Mouse (Mus musculus) forebrain, embryonic 16.5 days (tissue): ENCODE results near the gene Dnajb7. TPM values are rescaled to one million over a fixed set of nuclear protein-coding genes. Genes with fewer than 3 reads are reported as not detected.
A peak's percentile ranks its signal among the peaks of the same experiment; 100 is the strongest.

Experiments used
- ATAC-seq: fragments of 200-750 bp; cut with Nextera tagmentation; 2 replicates; pipeline ENCODE4 v1.8.0; 2017; ENCODE audit warnings: mild to moderate bottlenecking, moderate library complexity
- H3K27ac ChIP-seq: fragments of 300-500 bp; sonication (generic); 2 replicates; pipeline ENCODE4 v1.5.1; 2014; ENCODE audit warnings: low read length, control low read depth
- H3K27me3 ChIP-seq: fragments of 300-500 bp; sonication (generic); replicated peaks from 2 replicates; pipeline ENCODE4 v1.6.1; 2014; ENCODE audit warnings: low read length; ENCODE audit not compliant: control insufficient read depth, insufficient read depth
- H3K36me3 ChIP-seq: fragments of 300-500 bp; sonication (generic); 2 replicates; pipeline ENCODE4 v1.6.1; 2014; ENCODE audit not compliant: control insufficient read depth, insufficient read depth
- H3K4me1 ChIP-seq: fragments of 300-500 bp; sonication (generic); replicated peaks from 2 replicates; pipeline ENCODE4 v1.6.1; 2014; ENCODE audit warnings: low read length; ENCODE audit not compliant: control insufficient read depth, insufficient read depth
- H3K4me2 ChIP-seq: fragments of 300-500 bp; sonication (generic); 2 replicates; pipeline ENCODE4 v1.6.1; 2014; ENCODE audit warnings: mild to moderate bottlenecking, low read length, control low read depth
- H3K4me3 ChIP-seq: fragments of 300-500 bp; sonication (generic); replicated peaks from 2 replicates; pipeline ENCODE4 v1.5.1; 2014; ENCODE audit warnings: mild to moderate bottlenecking, low read length, control low read depth
- H3K9ac ChIP-seq: fragments of 300-500 bp; sonication (generic); replicated peaks from 2 replicates; pipeline ENCODE4 v1.6.1; 2014; ENCODE audit warnings: low read depth, low read length, control low read depth
- H3K9me3 ChIP-seq: fragments of 300-500 bp; sonication (generic); 2 replicates; pipeline ENCODE4 v1.6.1; 2016; ENCODE audit warnings: low read length; ENCODE audit not compliant: control insufficient read depth
- WGBS: fragments of 180-500 bp; shearing (Covaris S2); extraction: QIAGEN DNeasy Blood & Tissue Kit; methylation state at CpG from one replicate; pipeline ENCODE4 v1.1.7; 2014; 5-methylcytosine and 5-hydroxymethylcytosine counted together
- polyA plus RNA-seq: library from polyadenylated mRNA; unstranded; fragments of >200 nt; fragmentation: Nextera tagmentation; extraction: Ambion mirVana; gene quantifications from 2 replicates; pipeline ENCODE4 v1.2.1, GENCODE M21; 2015

Dnajb7 gene
- polyA plus RNA-seq, 1 experiment from 2014 or later: 2.3 TPM

GRCm38 (mm10) chr15:81374621-81375020, 33.5 kb downstream of the Dnajb7 start:
- peaks cover 29% of the 10 kb centered on the region for H3K36me3 ChIP-seq
- no peaks in the 10 kb centered on the region for H3K27me3 ChIP-seq

GRCm38 (mm10) chr15:81370356-81370755, 37.7 kb downstream of the Dnajb7 start:
- Histone ChIP-seq H3K4me2 (no peak overlapping the region), H3K4me3 (no peak overlapping the region), H3K27me3 (no peaks in the 10 kb centered on the region), H3K36me3 (peaks cover 30% of the 10 kb centered on the region), H3K4me1 (no peaks in the 10 kb centered on the region), H3K9me3 (no peaks in the 10 kb centered on the region), H3K27ac (no peak overlapping the region), H3K9ac (no peak overlapping the region)
- WGBS: 24% methylated on average over 1 of the region's 1 CpGs
- no peak for ATAC-seq

More at GRCm38 (mm10) chr15:81374621-81375020, 33.5 kb downstream of the Dnajb7 start:
- H3K4me2 ChIP-seq: no peak overlapping the region
- no peak overlapping the region for H3K4me3 ChIP-seq
- H3K27ac ChIP-seq: no peak overlapping the region
- no peak overlapping the region for H3K9ac ChIP-seq
- WGBS: 90% methylated on average over 11 of the region's 11 CpGs
- H3K4me1 ChIP-seq: no peaks in the 10 kb centered on the region
- no peak for ATAC-seq
- no peaks in the 10 kb centered on the region for H3K9me3 ChIP-seq

- ATAC-seq: no peak
- WGBS: 98% methylated on average over 1 of the region's 1 CpGs
- no peaks in the 10 kb centered on the region for H3K9me3 ChIP-seq
Measured at GRCm38 (mm10) chr15:81368601-81369000, 39.5 kb downstream of the Dnajb7 start.

GRCm38 (mm10) chr15:81366241-81366640, 41.9 kb downstream of the Dnajb7 start:
- Histone ChIP-seq H3K4me2 (no peak overlapping the region), H3K9me3 (no peaks in the 10 kb centered on the region), H3K27me3 (no peaks in the 10 kb centered on the region), H3K27ac (no peak overlapping the region), H3K36me3 (peaks cover 25% of the 10 kb centered on the region), H3K4me1 (0 out of 2 replicates have a peak, but pooled peaks cover under 1% of the 10 kb centered on the region), H3K4me3 (no peak overlapping the region), H3K9ac (no peak overlapping the region)
- no peak for ATAC-seq
- 81% methylated on average over 4 of the region's 4 CpGs for WGBS

More at GRCm38 (mm10) chr15:81368601-81369000, 39.5 kb downstream of the Dnajb7 start:
- Histone ChIP-seq H3K36me3 (peaks cover 30% of the 10 kb centered on the region), H3K4me2 (no peak overlapping the region), H3K4me1 (no peaks in the 10 kb centered on the region), H3K27ac (no peak overlapping the region), H3K9ac (no peak overlapping the region), H3K27me3 (no peaks in the 10 kb centered on the region), H3K4me3 (no peak overlapping the region)

- Histone ChIP-seq H3K9me3 (no peaks in the 10 kb centered on the region), H3K4me3 (no peak overlapping the region), H3K27me3 (no peaks in the 10 kb centered on the region), H3K4me2 (no peak overlapping the region), H3K9ac (no peak overlapping the region), H3K4me1 (0 out of 2 replicates have a peak, but pooled peaks cover 5% of the 10 kb centered on the region), H3K36me3 (peaks cover 18% of the 10 kb centered on the region), H3K27ac (no peak overlapping the region)
- WGBS: 94% methylated on average over 8 of the region's 8 CpGs
- ATAC-seq: no peak
Measured at GRCm38 (mm10) chr15:81365246-81365645, 42.9 kb downstream of the Dnajb7 start.

GRCm38 (mm10) chr15:81364271-81364670, 43.8 kb downstream of the Dnajb7 start:
- H3K4me3 ChIP-seq: no peak overlapping the region
- WGBS: 100% methylated on average over 1 of the region's 1 CpGs
- no peaks in the 10 kb centered on the region for H3K9me3 ChIP-seq
- H3K36me3 ChIP-seq: peaks cover 18% of the 10 kb centered on the region
- no peak for ATAC-seq
- H3K27me3 ChIP-seq: no peaks in the 10 kb centered on the region
- no peak overlapping the region for H3K4me2 ChIP-seq
- H3K9ac ChIP-seq: no peak overlapping the region
- H3K27ac ChIP-seq: no peak overlapping the region
- H3K4me1 ChIP-seq: peaks cover 14% of the 10 kb centered on the region

- Histone ChIP-seq H3K27me3 (no peaks in the 10 kb centered on the region), H3K4me3 (no peak overlapping the region), H3K4me2 (no peak overlapping the region), H3K9ac (no peak overlapping the region), H3K36me3 (peaks cover 15% of the 10 kb centered on the region), H3K9me3 (no peaks in the 10 kb centered on the region), H3K4me1 (peaks cover 16% of the 10 kb centered on the region), H3K27ac (no peak overlapping the region)
- WGBS: 84% methylated on average over 1 of the region's 1 CpGs
- no peak for ATAC-seq
Measured at GRCm38 (mm10) chr15:81362501-81362900, 45.6 kb downstream of the Dnajb7 start.

- Histone ChIP-seq H3K4me3 (no peak overlapping the region), H3K27ac (peak overlapping the region; percentile 52; the same call in 1 of the 2 replicates), H3K4me2 (peak overlapping the region; percentile 88), H3K9me3 (no peaks in the 10 kb centered on the region), H3K27me3 (no peaks in the 10 kb centered on the region), H3K9ac (no peak overlapping the region), H3K36me3 (peaks cover 13% of the 10 kb centered on the region), H3K4me1 (peaks cover 21% of the 10 kb centered on the region)
- no peak for ATAC-seq
- 34% methylated on average over 10 of the region's 10 CpGs for WGBS
Measured at GRCm38 (mm10) chr15:81361417-81362015, 46.6 kb downstream of the Dnajb7 start.

- ATAC-seq: no peak; the same call in 1 of the 2 replicates
- H3K9me3 ChIP-seq: no peaks in the 10 kb centered on the region
- H3K4me2 ChIP-seq: peak overlapping the region; percentile 88
- peaks cover 21% of the 10 kb centered on the region for H3K4me1 ChIP-seq
- H3K27me3 ChIP-seq: no peaks in the 10 kb centered on the region
- WGBS: 40% methylated on average over 6 of the region's 6 CpGs
- H3K9ac ChIP-seq: peak overlapping the region; percentile 38; the same call in 1 of the 2 replicates
- peak overlapping the region; percentile 52 for H3K27ac ChIP-seq
- peaks cover 9% of the 10 kb centered on the region for H3K36me3 ChIP-seq
- H3K4me3 ChIP-seq: peak overlapping the region; percentile 78
Measured at GRCm38 (mm10) chr15:81361022-81361404, 47.1 kb downstream of the Dnajb7 start.
